Comparison of ENCODE assay signal across 12 mouse cellular contexts in the genomic region with DNA sequence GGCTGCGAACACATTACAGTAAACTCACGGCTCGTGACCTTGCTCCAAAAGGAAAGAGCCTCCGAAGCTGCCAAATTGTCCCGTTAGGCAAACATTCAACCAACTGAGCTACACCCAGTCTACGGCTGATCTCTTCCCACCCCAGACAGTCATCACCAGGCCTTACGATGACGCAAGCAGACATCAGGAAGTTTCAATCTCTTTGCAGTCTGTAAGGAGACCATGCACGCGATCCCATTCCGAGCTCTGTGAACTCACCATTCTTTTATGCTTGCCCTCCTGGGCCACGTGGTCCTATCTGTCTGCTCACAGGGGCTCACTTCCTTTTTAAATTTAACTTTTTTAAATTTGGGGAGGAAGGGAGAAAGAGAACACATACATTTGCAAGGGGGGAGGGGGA. TPM values are rescaled to one million over a fixed set of nuclear protein-coding genes. Genes with fewer than 3 reads are reported as not detected.
A peak's percentile ranks its signal among the peaks of the same experiment; 100 is the strongest.
DNase-seq lines count a peak whose midpoint lies in the region; ATAC-seq and TF ChIP-seq lines count a peak whose summit lies in the region.
"Had no signal": no experiment of that assay in that cellular context is flagged by ENCODE, and none has a peak within 500 bp of the region (broad histone marks: within the 10 kb centered on the region; RNA-seq: fewer than 3 reads in every experiment).

No protein-coding gene starts in this region.

- peak; percentile 22; the same call in 1 of the 2 replicates for TF ChIP-seq EP300 in liver, postnatal 0 days (IDR thresholded peaks at IDR 0.05; ENCODE audit: low read depth)

- ATAC-seq in liver, embryonic 12.5 days: no peak
- no peak for ATAC-seq in liver, embryonic 11.5 days (replicated peaks; ENCODE audit: low FRiP score)
- ATAC-seq in liver, postnatal 0 days: peak; percentile 46

- H3K4me3 ChIP-seq in liver, embryonic 12.5 days: no peak overlapping the region
- H3K4me3 ChIP-seq in liver, embryonic 11.5 days (ENCODE audit: low read depth, low read length): no peak overlapping the region
- no peak overlapping the region for H3K4me3 ChIP-seq in liver, postnatal 0 days (ENCODE audit: low read depth, low read length)
- H3K4me3 ChIP-seq: layer of hippocampus, adult 2 months had no signal

- peaks cover 58% of the 10 kb centered on the region for H3K4me1 ChIP-seq in liver, embryonic 12.5 days
- H3K4me1 ChIP-seq in liver, embryonic 11.5 days (replicated peaks; ENCODE audit: control insufficient read depth, insufficient read depth, low read length): peaks cover 47% of the 10 kb centered on the region
- peaks cover 54% of the 10 kb centered on the region for H3K4me1 ChIP-seq in liver, postnatal 0 days (ENCODE audit: insufficient read depth)

- H3K36me3 ChIP-seq in liver, embryonic 12.5 days: peaks cover 14% of the 10 kb centered on the region; the same call in 1 of the 2 replicates
- H3K36me3 ChIP-seq in liver, embryonic 11.5 days (ENCODE audit: control insufficient read depth, insufficient read depth, low read length): peaks cover 3% of the 10 kb centered on the region; the same call in 1 of the 2 replicates
- H3K36me3 ChIP-seq in liver, postnatal 0 days (replicated peaks; ENCODE audit: insufficient read depth, low read length): no peaks in the 10 kb centered on the region

- H3K27me3 ChIP-seq in liver, embryonic 12.5 days (replicated peaks): no peaks in the 10 kb centered on the region
- no peaks in the 10 kb centered on the region for H3K27me3 ChIP-seq in liver, embryonic 11.5 days (replicated peaks; ENCODE audit: control insufficient read depth, insufficient read depth, low read length)
- no peaks in the 10 kb centered on the region for H3K27me3 ChIP-seq in liver, postnatal 0 days (ENCODE audit: insufficient read depth, low read length)

- DNase-seq in adrenal gland, postnatal 14 days: peak; percentile 37
- no peak for DNase-seq in adrenal gland, adult 8-10 months
- no peak for DNase-seq in liver, embryonic 11.5 days (ENCODE audit: low spot score)
- peak; percentile 67 for DNase-seq in MEL-GATA-1-ER (ENCODE audit: extremely low read depth, low read depth)
- DNase-seq in liver, postnatal 0 days: no peak
- DNase-seq in left cerebral cortex, postnatal 25 days (ENCODE audit: low spot score in 2 of 2): no peak
- no peak for DNase-seq in left cerebral cortex, postnatal 10 days (ENCODE audit: extremely low spot score in 1 of 2, low spot score in 2 of 2)
- DNase-seq: adrenal gland, postnatal 25 days; cerebellum, adult 8-10 months; right cerebral cortex, adult 18-20 months had no signal

- H3K4me2 ChIP-seq in liver, embryonic 12.5 days: no peak overlapping the region
- H3K4me2 ChIP-seq in liver, embryonic 11.5 days: no peak overlapping the region; the same call in 1 of the 2 replicates
- peak overlapping the region; percentile 15 for H3K4me2 ChIP-seq in liver, postnatal 0 days (ENCODE audit: low read depth, low read length)

- 52% methylated on average over 12 of the region's 12 CpGs for whole genome bisulfite sequencing in liver, embryonic 12.5 days (ENCODE audit: insufficient replicate concordance)
- WGBS in liver, embryonic 11.5 days: 61% methylated on average over 12 of the region's 12 CpGs
- 36% methylated on average over 12 of the region's 12 CpGs for WGBS in liver, postnatal 0 days (ENCODE audit: insufficient replicate concordance)

- no peaks in the 10 kb centered on the region for H3K9me3 ChIP-seq in liver, embryonic 12.5 days (replicated peaks)
- no peaks in the 10 kb centered on the region for H3K9me3 ChIP-seq in liver, embryonic 11.5 days (ENCODE audit: control insufficient read depth, low read length)
- no peaks in the 10 kb centered on the region for H3K9me3 ChIP-seq in liver, postnatal 0 days (ENCODE audit: low read length)

- H3K27ac ChIP-seq in liver, embryonic 12.5 days: 0 out of 2 replicates have a peak overlapping the region, but pooled peaks have one; percentile 31
- H3K27ac ChIP-seq in liver, embryonic 11.5 days (ENCODE audit: low read depth, low read length): no peak overlapping the region; the same call in 1 of the 2 replicates
- 0 out of 2 replicates have a peak overlapping the region, but pooled peaks have one; percentile 34 for H3K27ac ChIP-seq in liver, postnatal 0 days (ENCODE audit: low read depth)
- H3K27ac ChIP-seq: layer of hippocampus, adult 2 months had no signal

- H3K9ac ChIP-seq in liver, embryonic 12.5 days: no peak overlapping the region
- no peak overlapping the region for H3K9ac ChIP-seq in liver, embryonic 11.5 days (ENCODE audit: low read depth, low read length)
- H3K9ac ChIP-seq in liver, postnatal 0 days (replicated peaks): no peak overlapping the region

- no peak for TF ChIP-seq CTCF in liver, postnatal 0 days (IDR thresholded peaks at IDR 0.05; ENCODE audit: low read depth)

- intact Hi-C loops in left cerebral cortex, postnatal 25 days (cut with DNase I): no loop called here
- intact Hi-C loops in left cerebral cortex, postnatal 10 days (cut with DNase I): no loop called here

RNA-seq across cellular contexts. Expression of a gene that starts 32.6 kb away (rescaled TPM):
- total RNA-seq in adrenal gland, postnatal 14 days (2021): 11.1 and 12.0 TPM in 2 replicates
- total RNA-seq in adrenal gland, adult 8-10 months (2022): 10 to 100 TPM in 1 of 4 experiments, 1 to 10 TPM in 3; 7.6 to 11.1 (median 8.6) TPM
- polyA plus RNA-seq in liver, embryonic 12.5 days (2016; fragmentation: Nextera tagmentation; extraction: Ambion mirVana): 11.7 and 12.9 TPM in 2 replicates
- polyA plus RNA-seq in liver, embryonic 11.5 days (2014; fragmentation: Nextera tagmentation; extraction: Ambion mirVana): 10.1 and 11.1 TPM in 2 replicates
- 1.8 and 2.9 TPM in 2 replicates for polyA plus RNA-seq in liver, postnatal 0 days (2015; fragmentation: Nextera tagmentation; extraction: Ambion mirVana)
- total RNA-seq in left cerebral cortex, postnatal 25 days (2021): 1 to 10 TPM; 1.4 to 2.2 TPM
- total RNA-seq in left cerebral cortex, postnatal 10 days (2021): 1 to 10 TPM; 1.6 to 2.0 TPM

Comparison
In these comparisons a context has a peak if more than half of its experiments do, and no peak if none do; other contexts are left out.
1. DNase-seq: peak in adrenal gland, postnatal 14 days (single experiment) and MEL-GATA-1-ER (single experiment); none in adrenal gland, adult 8-10 months (single experiment), liver, embryonic 11.5 days (single experiment), liver, postnatal 0 days (single experiment), left cerebral cortex, postnatal 25 days (0 of 2) and left cerebral cortex, postnatal 10 days (0 of 2).